Mouse (Mus musculus): ENCODE results near the gene Xpot.

DNA sequence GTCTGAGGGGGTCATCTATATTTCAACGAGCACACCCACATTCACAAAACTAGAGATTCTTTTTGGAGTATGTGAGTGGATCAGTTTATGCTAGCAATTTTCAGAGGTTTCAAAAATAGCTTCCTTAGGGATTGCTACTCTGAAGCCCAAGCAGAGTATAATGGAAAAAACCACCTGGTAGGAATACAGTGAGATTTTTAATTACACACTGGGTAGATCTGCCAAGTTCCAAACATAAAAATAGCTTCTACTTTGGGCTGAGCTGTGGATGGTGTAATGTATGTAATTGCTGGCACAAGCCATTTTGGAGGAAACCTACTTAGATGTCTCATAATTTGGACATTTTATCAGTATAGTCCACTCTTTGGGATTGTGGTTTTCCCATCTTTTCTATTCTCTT lies 26.9 kb upstream of the Xpot start:
- TF ChIP-seq MYOG (IDR thresholded peaks at IDR 0.05; ENCODE audit: control insufficient read depth in 1 of 3, insufficient read depth in 1 of 3, insufficient read length in 2 of 3, low read depth in 2 of 3) = no peak
- no peak for TF ChIP-seq E2F4 (IDR thresholded peaks at IDR 0.05; ENCODE audit: insufficient read depth)
- TF ChIP-seq POLR2A (IDR thresholded peaks at IDR 0.05; ENCODE audit: insufficient read length, low read depth) = no peak
- TF ChIP-seq SRF (IDR thresholded peaks at IDR 0.05; ENCODE audit: control insufficient read depth, insufficient read length, low read depth) = no peak

Data from myocyte (in vitro differentiated cells).